8 mouse cellular contexts compared by ENCODE assay signal in genomic region chr1:39949790-39950462, GRCm38 (mm10). TPM values are rescaled to one million over a fixed set of nuclear protein-coding genes. Genes with fewer than 3 reads are reported as not detected.
DNase-seq lines count a peak whose midpoint lies in the region; ATAC-seq and TF ChIP-seq lines count a peak whose summit lies in the region.

No protein-coding gene starts in this region.

- 41% methylated on average over 10 of the region's 10 CpGs for WGBS in intestine, embryonic 16.5 days

- no peaks in the 10 kb centered on the region for H3K36me3 ChIP-seq in intestine, embryonic 16.5 days (ENCODE audit: control insufficient read depth, insufficient read depth, low read length)

- intact Hi-C loops in gastrocnemius, adult 2 months (cut with DNase I): no loop called here
- intact Hi-C loops in gastrocnemius, postnatal 36 days (cut with DNase I): no loop called here

- no peaks in the 10 kb centered on the region for H3K9me3 ChIP-seq in intestine, embryonic 16.5 days (ENCODE audit: control insufficient read depth, low read length)

- H3K4me2 ChIP-seq in intestine, embryonic 16.5 days (ENCODE audit: low read depth, low read length): peak overlapping the region; percentile 4; the same call in 1 of the 2 replicates

- H3K27me3 ChIP-seq in intestine, embryonic 16.5 days (replicated peaks; ENCODE audit: control insufficient read depth, insufficient read depth, low read length): no peaks in the 10 kb centered on the region

- peaks cover 46% of the 10 kb centered on the region for H3K4me1 ChIP-seq in intestine, embryonic 16.5 days (ENCODE audit: control insufficient read depth, insufficient read depth, low read length)

- no peak for TF ChIP-seq CTCF in gastrocnemius, adult 2 months (IDR thresholded peaks at IDR 0.05)

- DNase-seq in gastrocnemius, adult 2 months: peak; percentile 33
- no peak for DNase-seq in gastrocnemius, postnatal 36 days
- DNase-seq in testis, postnatal 10 days (ENCODE audit: low spot score): peak; percentile 69
- no peak for DNase-seq in testis, postnatal 14 days (ENCODE audit: low spot score)
- DNase-seq in spleen, adult 18-20 months: peak; percentile 20 to 40
- DNase-seq in ovary, postnatal 10 days (ENCODE audit: low spot score): no peak
- DNase-seq in adipocyte (ENCODE audit: low spot score): no peak

- peak overlapping the region; percentile 9; the same call in 1 of the 2 replicates for H3K27ac ChIP-seq in gastrocnemius, adult 2 months
- no peak overlapping the region for H3K27ac ChIP-seq in intestine, embryonic 16.5 days (ENCODE audit: low read length)

- no peak overlapping the region for H3K4me3 ChIP-seq in gastrocnemius, adult 2 months
- H3K4me3 ChIP-seq in intestine, embryonic 16.5 days (ENCODE audit: low read length): no peak overlapping the region

- peak; percentile 66 for ATAC-seq in intestine, embryonic 16.5 days

- no peak overlapping the region for H3K9ac ChIP-seq in intestine, embryonic 16.5 days (ENCODE audit: low read depth, low read length)

RNA-seq across cellular contexts. Expression of gene Map4k4, which starts 49.2 kb away (rescaled TPM):
- 10 to 100 TPM; 23.2 to 28.3 TPM for total RNA-seq in gastrocnemius, adult 2 months (2021)
- 10 to 100 TPM; 26.0 to 30.9 TPM for total RNA-seq in gastrocnemius, postnatal 36 days (2021)
- polyA plus RNA-seq in intestine, embryonic 16.5 days (2015; fragmentation: Nextera tagmentation; extraction: Ambion mirVana): 10.1 TPM in 2 replicates

Comparison
In these comparisons a context has a peak if more than half of its experiments do, and no peak if none do; other contexts are left out.
1. DNase-seq: peak in gastrocnemius, adult 2 months (single experiment), testis, postnatal 10 days (single experiment) and spleen, adult 18-20 months (2 of 2); none in gastrocnemius, postnatal 36 days (0 of 2), testis, postnatal 14 days (single experiment), ovary, postnatal 10 days (single experiment) and adipocyte (single experiment).